Mouse (Mus musculus): ENCODE results near the gene Hes2.

Hes2 gene

DNA sequence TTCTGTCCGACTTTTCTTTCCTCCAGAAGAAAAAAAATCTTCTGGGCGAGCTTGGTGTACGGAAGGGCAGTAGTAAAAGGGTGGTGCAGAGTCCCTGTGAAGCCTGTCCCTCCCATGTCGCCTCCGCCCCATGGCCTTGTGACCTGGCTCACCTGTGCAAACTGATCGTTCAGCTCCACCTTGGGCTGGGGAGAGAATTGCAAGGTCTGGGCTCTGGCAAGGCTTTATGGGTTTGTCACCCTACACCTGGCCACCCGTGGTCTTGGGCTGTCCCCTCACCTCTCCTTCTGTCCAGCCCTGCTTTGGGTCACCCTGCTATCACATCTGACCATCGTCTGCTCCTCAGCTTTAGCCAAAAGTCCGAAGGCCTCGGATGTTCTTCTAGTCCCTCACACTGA lies 25.9 kb upstream of the Hes2 start:
- DNase-seq = no peak

DNA sequence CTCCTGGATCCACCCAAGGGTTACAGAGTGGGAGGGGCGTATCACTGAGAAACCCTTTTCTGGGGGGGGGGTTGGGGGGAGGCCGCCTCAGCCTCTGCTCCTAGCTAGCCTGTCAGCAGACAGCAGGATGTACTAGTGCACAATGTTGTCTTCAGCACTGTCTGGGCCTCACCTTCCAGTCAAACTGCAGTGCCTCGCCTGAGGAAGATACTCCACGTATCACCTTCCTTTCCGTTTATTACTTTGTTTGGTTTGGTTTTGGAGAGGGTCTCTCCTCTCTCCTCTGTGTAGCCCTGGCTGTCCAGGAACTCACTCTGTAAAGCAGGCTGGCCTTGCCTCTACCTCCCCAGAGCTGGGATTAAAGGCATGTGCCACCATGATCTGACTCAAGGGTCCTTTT lies 25.5 kb upstream of the Hes2 start:
- DNase-seq = no peak

DNA sequence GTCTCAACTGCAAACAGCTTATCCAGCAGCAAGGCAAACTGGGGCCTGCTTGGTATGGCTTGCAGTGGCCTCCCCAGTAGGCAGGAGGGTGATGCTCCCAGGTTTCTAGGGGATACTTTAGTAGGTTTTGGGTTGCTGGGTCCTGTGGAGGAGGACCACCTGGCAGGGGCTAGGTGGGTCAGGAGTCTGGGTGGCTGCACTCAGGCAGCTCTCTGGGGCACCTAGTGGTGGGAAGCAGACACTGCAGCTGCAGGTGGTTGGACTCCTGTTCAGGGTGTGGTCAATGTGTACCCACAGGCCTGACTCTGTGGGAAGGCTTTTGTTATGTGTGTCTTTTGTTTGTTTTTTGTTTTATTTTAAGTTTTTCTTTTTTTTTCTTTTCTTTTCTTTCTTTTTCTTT lies 24.2 kb upstream of the Hes2 start:
- DNase-seq = peak; percentile 81

DNA sequence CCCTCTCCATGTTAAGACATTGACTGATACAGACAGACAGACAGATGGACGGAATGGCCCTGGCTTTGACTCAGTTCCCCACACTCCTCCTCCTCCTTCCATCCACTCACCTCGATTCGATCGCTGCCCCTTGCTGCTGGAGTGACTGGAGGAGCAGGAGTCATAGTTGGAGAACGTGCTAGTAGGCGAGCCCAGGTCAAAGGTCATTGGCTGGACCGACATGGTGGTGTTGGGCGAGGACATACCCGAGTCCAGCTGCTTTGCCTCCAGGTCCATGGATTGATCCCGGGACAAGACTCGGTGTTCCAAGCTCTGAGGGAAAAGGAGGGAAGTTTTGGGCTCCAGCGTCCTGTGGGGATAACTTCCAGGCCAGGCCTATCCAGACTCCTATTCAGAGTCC lies 23.3 kb upstream of the Hes2 start:
- DNase-seq = no peak

DNA sequence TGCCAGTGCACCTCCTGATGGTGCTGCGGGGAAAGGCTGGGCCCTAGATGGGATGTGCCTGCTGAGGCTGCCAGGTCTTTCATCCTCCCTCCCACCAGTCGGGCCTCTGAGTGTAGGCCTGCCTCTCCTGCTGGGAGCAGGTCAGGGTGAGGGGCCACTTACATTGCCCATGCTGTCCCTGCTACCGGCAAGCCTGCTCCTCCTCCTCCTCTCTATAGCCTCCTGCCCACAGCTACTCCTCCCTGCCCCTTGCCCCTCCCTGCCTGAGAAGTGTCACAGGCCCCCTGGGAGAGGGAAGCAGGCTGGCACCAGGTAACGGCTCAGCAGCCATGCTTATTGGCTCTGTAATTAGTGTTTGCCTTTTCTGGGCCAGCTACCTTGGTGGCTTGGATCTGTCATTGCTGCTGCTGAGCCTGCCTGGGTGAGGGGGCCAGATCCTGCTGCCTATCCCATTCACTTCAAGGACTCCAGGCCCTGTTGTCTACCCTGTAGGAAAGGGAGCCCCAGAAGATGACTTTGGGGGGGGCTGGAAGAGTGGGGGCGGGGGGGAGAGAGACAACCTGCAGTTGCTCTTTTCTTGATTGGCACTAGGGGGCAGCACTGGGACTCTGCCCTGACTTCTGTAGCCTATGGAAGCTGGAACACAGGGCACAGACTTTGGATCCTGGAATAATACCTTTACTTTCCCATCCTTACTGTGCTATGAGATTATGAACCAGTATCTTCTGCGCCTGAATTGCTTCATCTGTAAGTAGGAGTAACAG lies 22.4 kb upstream of the Hes2 start:
- no peak for DNase-seq

DNA sequence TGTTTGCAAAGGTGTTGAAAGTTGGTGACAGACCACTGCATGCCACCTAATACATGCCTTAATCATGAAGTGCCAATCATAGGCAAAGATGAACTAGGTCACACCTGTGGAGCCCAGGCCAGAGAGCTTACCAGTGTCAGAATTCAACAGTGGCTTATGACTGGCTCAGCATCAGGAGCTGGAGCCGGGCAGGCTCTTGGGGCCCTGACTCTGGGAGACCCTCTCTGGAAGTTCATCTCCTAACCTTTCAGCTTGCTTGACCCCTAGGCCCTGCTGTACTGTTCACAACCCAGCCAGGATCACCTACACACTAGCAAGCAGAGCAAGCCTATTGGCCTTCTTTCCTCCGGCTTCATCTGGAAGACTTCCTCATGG lies 21.8 kb upstream of the Hes2 start:
- no peak for DNase-seq

DNA sequence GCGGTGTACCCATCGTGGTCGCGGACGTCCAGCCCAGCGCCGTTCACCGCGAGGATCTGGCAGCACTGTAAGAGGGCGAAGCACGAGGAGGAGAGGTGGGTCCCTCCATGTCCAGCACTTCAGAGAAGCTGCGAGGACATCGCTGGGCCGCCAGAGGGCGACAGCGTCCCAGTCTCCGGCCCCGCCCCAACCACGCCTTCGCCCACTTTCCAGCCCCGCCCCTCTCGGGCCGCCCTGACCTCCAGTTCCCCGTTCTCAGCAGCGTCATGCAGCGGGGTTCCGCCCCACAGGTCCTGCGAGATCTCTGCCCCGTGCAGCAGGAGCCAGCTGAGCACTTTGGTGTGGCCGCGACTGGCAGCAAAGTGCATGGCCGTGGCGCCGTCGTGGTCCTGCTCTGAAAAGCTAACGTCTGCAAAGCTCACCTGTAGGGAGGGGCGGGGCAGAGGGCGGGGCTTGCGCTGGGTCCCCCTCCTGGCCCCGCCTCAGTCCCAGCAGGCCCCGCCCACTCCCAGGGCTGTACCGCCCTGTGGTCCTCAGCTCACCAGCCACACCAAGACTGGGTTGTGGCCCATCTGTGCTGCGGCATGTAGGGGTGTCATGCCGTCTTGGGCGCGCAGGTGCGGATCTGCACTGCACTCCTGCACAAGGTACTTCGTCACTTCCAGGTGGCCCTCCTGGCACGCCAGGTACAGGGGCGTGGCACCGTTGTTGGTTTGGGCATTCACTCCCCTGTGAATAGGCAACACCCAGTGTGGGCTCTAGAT lies 20.0 kb upstream of the Hes2 start:
- DNase-seq = peak; percentile 82

DNA sequence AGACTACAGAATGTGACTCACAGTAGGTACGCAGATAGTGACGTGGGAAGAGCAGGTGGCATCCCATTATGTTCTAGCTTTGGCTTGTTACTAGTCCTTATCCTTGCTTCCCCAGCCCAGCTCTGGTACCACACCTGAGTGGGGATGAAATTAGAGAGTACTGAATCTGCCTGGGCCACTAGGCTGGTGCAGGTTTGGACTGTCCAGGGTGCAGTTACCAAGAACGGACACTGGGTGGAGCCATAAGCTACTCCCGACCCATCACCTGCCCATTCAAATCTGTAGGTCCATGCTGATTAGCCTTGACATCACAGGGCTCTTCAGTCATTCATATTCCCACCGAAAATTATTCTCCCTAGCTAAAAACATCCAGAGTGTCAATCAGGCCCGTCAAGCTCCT lies 18.2 kb upstream of the Hes2 start:
- DNase-seq = peak; percentile 55

DNA sequence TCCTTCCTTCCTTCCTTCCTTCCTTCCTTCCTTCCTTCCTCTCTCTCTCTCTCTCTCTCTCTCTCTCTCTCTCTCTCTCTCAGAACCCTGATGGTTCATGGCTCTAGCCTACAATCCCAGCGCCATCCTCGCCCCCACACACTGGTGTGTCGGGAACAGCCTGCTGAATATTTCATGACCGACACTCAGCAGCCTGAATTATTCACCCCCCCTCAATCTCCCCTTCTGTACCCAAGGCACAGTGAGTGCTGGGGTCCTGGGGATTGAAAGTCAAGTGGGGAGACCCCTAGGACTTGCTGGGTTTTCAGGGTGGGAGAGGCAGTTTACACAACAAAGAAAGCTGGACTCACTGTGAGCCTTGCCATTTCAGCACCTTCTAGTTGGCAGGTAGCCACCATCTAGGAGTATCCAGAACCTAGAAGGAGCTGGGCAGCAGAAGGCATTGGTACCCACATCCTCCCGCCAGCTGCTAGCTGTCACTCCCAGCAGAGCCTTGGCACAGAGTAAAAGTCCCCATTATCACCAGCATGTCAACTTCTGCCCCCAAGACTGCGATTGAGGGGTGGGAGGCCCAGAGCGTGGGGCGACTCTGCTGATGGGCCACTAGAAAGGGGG lies 17.0 kb upstream of the Hes2 start:
- no peak for DNase-seq

DNA sequence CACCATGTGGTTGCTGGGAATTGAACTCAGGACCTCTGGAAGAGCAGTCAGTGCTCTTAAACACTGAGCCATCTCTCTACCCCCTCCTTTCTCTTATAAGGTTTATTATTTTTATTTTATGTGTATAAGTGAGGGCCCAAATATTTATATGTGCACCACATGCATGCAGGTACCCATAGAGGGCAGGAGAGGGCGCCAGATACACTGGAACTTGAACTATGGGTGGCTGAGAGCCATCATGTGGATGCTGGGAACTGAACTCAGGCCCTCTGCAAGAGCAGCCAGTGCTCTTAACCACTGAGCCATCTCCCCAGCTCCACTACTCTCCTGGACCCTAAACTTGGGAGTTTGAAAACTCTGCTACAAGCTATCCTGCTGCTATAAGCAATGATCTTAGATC lies 15.0 kb upstream of the Hes2 start:
- DNase-seq = no peak

DNA sequence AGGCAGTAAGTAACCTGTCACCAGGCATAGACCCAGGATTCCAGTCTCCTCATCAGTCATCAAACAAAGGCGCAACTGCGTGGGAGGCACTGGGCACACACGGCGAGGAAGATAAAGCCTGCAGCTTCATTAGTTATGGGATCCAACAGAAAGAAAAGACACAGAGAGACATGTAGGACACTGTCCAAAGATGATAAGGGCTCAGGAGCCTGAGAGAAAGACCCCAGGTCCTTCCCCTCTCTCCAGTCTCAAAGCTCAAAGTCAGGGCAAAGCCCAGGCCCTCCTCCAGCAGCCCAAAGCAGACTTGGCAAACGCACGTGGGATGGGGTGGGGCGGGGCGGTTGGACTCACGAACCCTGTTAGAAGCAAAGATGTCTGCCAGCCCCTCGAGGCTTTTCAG lies 13.2 kb upstream of the Hes2 start:
- DNase-seq = no peak

DNA sequence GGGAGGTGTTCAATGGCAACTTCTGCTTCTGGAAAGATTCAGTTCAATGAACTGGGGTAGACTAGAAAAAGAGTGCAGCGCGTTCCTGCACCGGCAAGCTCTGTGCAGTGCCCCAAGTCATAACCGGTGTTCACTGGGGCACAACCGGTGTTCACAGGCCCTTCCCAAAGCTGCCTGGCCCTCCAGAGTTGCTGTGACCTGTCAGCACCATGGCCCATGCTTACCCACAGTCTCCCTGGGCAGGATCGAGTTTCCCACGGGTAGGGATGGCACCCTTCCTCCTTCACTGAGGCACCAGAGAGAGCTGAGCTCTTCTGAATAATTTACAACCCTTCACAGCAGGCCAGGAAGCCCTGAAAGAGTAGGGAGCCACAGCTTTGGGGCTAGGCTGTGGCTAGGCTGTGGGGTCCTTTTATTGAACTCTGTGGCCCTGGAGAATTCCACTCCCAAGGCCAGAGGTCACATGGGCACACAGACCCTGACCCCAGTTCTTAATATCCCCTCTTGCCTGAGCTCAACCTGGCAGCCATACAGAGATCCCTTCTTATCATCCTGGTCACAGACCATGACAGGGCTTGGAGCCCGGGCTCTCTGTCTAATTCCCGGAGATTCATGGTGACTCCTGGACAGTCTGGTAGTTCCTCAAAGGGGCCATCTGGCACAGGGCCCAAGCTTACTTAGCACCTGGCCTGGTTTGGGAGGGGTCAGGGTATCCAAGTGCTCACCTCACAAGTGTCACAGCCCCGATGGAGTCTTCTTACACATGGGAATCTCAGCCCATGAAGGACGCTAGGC lies 12.4 kb upstream of the Hes2 start:
- DNase-seq = no peak

DNA sequence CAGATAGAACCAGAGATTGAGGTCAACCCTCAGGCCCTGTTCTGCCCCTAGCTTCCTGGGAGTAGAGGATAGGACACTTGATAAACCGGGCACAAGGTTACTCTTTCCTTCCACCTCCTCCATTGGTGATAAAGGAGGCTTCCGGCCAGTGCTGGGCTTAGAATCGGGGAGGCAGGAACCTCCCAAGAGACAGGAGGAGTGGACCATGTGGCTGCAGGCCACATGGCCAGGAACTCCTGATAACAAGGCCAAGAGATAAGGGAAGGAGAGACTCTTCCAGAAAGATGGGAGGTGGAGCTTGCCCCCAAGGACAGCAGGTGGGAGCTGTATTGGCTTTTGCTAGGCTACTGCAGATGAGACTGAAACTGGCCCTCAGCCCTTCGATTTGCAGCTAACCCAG lies 8.1 kb upstream of the Hes2 start:
- no peak for DNase-seq

DNA sequence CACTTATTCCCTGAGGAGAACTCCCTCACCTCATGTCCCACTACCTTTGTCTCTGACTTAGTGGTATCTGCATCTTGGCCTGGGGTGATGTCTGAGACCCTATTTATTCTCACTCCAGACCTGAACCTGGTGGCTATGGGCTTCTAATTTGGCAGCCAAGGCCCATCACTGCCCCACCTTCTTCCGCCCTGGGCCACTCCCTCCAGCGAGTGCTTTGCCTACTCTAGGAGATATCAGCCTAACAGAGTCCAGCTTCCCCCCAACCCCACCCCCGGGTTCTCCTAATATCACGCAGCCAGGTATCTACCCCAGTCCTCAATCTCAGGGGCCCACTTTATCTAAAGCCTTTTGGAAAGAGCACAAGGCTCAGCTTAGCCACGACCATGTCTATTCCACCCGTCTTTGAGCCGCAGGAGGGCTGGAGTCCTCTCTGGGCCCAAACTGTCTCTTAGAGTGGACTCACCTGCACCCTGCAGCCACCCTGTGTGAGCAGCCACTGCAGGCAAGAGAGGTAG lies 7.2 kb upstream of the Hes2 start:
- no peak for DNase-seq

DNA sequence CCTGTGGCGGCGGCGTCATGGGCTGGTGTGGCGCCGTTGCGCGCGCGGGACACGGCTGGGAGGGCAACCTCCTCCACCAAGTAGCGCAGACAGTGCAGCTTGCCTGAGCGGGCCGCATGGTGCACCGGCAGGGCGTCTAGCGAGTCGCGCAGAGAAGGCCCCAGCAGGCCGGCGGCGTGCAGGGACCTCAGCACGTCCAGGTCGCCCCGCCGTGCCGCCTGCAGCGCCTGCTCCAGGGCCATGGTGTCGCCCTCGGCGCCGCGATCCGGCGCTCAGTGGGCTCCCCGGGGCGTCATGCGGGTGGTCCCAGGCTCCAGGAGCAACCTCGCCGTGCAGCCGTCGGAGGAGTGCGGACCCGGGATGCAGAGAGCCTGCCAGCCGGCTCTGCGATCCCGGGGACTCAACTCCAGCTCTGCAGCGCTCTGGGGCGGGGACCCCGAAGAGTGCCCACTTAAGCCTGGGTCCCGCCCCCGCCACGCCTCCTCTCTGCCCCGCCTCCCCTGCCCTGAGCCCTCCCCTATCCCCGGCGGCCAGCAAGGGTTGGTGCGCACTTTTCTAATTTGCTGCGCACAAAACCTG lies 6.6 kb upstream of the Hes2 start, which contains the start of gene Espn:
Gene Espn (minus strand): TSS at position 406 of the 579 bp plus-strand sequence.
- DNase-seq = peak; percentile 79

DNA sequence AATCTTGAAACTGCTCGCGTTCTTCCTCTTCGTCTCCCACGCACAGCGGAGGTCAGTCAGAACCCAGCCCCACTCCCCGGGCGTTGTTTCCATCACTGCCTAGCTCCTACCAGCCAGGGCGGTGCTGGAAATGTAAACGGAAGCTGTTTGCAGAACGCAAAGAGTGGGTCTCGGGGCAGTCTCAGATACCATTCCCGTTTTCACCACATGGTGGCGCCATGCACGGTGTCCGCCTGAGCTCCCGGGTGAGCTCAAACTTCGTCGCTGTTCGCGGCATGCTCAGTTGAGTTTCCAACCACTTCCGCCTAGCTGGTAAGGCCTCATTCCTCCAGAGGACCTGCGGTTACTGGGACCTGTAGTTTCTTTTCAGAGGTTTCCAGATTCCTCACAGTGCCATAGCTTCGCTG lies 4.9 kb upstream of the Hes2 start:
- DNase-seq = peak; percentile 95

DNA sequence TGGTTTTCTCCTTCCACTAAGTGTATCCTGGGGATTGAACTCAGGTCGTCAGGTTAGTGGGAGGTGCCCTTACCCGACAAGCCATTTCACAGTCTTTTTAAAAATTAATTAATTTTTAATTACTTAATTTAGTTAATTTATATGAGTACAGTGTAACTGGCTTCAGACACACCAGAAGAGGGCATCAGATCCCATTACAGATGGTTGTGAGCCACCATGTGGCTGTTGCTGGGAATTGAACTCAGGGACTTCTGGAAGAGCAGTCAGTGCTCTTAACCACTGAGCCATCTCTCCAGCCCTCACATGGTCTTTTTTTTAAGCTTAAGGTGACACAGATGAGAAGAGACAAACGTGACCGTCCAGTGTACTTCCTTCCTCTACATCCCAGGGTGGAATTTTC lies 3.6 kb upstream of the Hes2 start:
- no peak for DNase-seq

DNA sequence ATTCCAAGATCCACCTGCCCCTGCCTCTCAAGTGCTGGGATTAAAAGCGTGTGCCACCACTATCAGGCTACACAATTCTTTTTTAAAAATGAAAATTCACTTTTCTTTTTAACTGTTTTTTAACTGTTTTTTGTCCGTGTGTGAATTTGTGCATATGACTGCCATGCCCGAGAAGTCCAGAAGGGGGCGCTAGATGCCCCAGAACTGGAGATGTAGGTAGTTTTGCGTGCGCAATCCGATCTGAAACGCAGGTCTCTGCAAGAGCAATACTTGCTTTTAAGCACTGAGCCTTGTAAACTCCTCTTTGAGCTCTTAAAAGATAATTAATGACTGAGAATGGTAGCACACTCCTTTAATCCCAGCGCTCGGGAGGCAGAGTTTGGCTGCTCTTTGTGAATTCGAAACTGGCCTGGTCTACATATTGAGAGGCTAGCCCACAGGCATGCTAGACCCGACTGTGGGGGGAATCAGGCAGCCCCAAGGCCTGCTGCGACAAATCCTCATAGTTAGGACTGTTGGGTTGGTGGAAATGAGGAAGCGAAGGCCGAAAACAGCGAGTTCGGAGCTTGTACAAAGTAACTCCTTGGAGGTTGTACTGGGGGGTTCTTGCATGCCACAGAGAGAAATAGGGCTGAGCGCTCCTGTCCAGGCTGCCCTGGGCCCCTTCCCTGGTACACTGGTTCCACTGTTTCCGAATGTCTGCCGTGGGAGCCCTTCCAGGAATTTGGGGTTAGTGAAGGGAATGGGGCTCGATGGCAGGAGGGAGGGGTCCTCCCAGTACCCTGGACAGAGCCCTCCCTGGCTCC lies 685 bp upstream of the Hes2 start:
- DNase-seq = peak; percentile 63

DNA sequence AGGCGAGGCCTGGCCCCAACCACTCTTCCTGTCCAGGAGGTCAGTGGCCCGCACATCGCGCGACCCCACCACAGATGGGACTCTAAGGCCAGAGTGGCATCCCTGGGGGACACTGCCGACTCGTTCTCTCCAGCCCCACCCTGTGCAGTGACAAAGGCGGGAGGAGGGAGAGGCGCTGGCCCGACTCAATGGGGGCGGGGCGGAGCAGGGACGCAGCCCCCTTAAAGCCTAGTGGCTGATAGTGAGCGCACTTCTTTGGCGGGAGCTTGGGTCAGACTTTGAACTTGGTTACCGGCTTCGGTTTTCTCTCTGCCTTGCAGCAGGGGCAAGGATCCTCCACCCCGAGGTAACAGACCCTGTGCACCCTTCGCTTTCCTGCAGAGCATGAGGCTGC lies 615 bp downstream of the Hes2 start:
- DNase-seq = no peak

DNA sequence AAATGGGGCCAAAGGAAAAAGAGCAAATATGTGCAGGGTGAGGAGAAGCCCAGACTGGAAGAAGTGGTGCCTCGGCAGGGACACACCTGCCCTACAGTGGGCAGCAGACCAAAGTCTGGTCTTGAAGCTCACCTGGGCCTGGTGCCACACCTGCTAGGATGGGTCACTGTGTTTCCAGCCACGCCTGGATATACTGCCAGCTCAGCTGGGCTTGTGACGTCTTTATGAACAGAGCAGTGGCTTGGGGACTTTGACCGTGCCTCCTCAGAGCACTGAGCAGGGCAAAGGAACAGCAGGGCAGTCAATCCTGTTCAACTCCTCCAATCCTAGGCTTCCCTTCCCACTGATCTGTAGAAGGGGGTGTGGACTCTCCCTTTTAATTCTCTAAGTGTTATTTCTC lies 2.1 kb downstream of the Hes2 start:
- no peak for DNase-seq

DNA sequence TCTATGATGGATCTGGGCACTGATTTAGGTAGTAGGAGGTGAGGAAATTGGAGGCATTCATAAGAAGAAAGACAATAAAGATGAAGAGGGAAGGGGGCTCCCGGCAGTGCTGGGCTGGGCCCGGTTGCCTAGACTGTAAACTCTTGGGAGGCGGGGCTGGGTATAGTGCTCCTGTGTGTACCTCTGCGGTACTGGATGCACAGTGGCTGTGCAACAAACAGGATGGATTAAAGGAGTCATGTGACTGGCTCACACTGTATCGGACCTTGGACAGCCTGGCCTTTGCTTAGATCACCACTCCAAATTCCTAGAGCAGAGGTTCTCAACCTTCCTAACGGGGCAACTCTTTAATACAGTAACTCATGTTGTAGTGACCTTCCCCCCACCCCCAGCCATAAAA lies 2.9 kb downstream of the Hes2 start:
- no peak for DNase-seq

DNA sequence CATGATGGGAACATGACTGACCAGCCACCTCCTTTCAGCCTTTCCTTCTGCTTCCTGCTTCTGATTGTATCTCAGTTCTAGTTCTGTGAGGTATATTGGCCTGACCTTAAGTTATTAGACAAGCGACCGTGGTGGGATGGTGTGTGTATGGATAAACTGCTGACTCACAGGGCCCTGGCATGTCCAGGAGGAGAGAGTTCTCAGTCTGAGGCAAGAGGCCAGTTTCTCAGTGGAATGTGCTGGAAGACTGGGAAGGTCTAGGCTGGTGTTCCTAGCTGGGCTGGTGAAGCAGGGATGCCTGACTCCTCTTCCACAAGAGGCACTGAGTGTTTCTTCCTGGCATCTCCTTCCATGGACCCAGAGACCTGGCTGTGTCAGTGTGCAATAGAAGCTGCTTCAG lies 4.1 kb downstream of the Hes2 start:
- DNase-seq = no peak

Measured in thymus, postnatal 14 days (tissue).